Mouse (Mus musculus) heart, embryonic 10.5 days (tissue): ENCODE data around the gene Slc10a1. TPM values are rescaled to one million over a fixed set of nuclear protein-coding genes. Genes with fewer than 3 reads are reported as not detected.
A peak's percentile ranks its signal among the peaks of the same experiment; 100 is the strongest.
"Not testable (repeated sequence)": the region's sequence is repeated elsewhere in the genome, so short reads cannot be mapped to it uniquely, and the experiment has no call there.

Experiments used
- DNase-seq: peaks from one replicate; pipeline ENCODE4 v3.0.0-alpha.2; 2017; ENCODE audit warnings: low spot score
- H3K27ac ChIP-seq: fragments of 300-500 bp; sonication (generic); 2 replicates; pipeline ENCODE4 v1.5.1; 2016; ENCODE audit warnings: mild to moderate bottlenecking
- H3K27me3 ChIP-seq: fragments of 300-500 bp; sonication (generic); 2 replicates; pipeline ENCODE4 v1.6.1; 2016; ENCODE audit warnings: mild to moderate bottlenecking; ENCODE audit not compliant: poor library complexity, insufficient read depth, severe bottlenecking
- H3K36me3 ChIP-seq: fragments of 300-500 bp; sonication (generic); 2 replicates; pipeline ENCODE4 v1.6.1; 2016; ENCODE audit warnings: mild to moderate bottlenecking, moderate library complexity
- H3K4me1 ChIP-seq: fragments of 300-500 bp; sonication (generic); 2 replicates; pipeline ENCODE4 v1.6.1; 2016; ENCODE audit warnings: mild to moderate bottlenecking
- H3K4me3 ChIP-seq: fragments of 300-500 bp; sonication (generic); 2 replicates; pipeline ENCODE4 v1.5.1; 2016; ENCODE audit warnings: mild to moderate bottlenecking, moderate library complexity
- H3K9me3 ChIP-seq: fragments of 300-500 bp; sonication (generic); 2 replicates; pipeline ENCODE4 v1.6.1; 2016; ENCODE audit warnings: mild to moderate bottlenecking, moderate library complexity
- WGBS: fragments of 180-500 bp; shearing (Covaris S2); methylation state at CpG from one replicate; pipeline ENCODE4 v1.1.7; 2016; 5-methylcytosine and 5-hydroxymethylcytosine counted together
- polyA plus RNA-seq: library from polyadenylated mRNA; unstranded; fragments of >200 nt; fragmentation: Nextera tagmentation; extraction: Ambion mirVana; gene quantifications from 2 replicates; pipeline ENCODE4 v1.2.1, GENCODE M21; 2016

Gene Slc10a1
- polyA plus RNA-seq, 1 experiment from 2014 or later, result 0.58 TPM

DNA sequence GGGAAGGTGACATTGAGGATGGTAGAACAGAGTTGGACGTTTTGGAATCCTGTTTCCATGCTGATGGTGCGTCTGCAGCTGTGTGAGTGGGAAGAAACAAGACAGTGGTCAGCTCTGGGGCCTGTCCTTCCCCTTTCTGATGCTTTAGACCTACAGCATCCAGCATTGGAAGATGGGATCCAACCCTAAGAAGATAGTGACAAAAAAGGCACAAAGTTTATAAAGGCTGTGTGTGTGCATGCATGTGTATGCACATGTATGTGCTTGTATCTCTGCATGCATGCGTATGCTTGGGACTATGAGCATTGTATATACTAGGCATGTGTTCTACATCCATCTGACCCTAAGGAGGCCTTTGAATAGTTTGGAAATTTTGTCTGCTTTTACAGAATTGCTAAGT lies 12.5 kb downstream of the Slc10a1 start:
- no peak overlapping the region for H3K4me3 ChIP-seq
- peaks cover 91% of the 10 kb centered on the region for H3K36me3 ChIP-seq
- 86% methylated on average over 3 of the region's 3 CpGs for WGBS
- no peak overlapping the region for H3K27ac ChIP-seq
- no peaks in the 10 kb centered on the region for H3K27me3 ChIP-seq
- no peaks in the 10 kb centered on the region for H3K4me1 ChIP-seq
- no peak for DNase-seq
- H3K9me3 ChIP-seq, result no peaks in the 10 kb centered on the region

DNA sequence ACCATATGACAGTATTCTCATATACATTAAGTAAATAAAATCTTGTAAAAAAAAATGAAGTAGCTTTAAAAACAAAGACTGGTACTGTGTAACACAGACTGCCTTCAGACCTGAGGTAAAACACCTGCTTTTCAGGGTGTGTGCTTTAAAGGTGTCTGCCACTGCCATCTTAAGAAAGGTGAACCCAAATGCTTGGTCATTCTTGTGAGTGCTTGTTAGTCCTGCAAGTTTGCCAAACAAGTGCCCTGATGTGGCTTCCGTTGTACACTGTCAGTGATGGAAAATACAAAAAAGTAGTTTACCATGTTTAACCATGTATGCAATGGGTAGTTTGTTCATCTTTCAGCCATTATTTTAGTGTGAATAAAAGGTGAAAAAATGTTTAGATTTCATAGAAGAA lies 16.0 kb downstream of the Slc10a1 start:
- DNase-seq, result no peak
- H3K4me1 ChIP-seq, result 0 out of 2 replicates have a peak, but pooled peaks cover 3% of the 10 kb centered on the region
- H3K27me3 ChIP-seq, result no peaks in the 10 kb centered on the region
- peaks cover 95% of the 10 kb centered on the region for H3K36me3 ChIP-seq
- no peak overlapping the region for H3K4me3 ChIP-seq
- no peak overlapping the region for H3K27ac ChIP-seq
- no peaks in the 10 kb centered on the region for H3K9me3 ChIP-seq
- WGBS, result 94% methylated on average over 1 of the region's 1 CpGs

DNA sequence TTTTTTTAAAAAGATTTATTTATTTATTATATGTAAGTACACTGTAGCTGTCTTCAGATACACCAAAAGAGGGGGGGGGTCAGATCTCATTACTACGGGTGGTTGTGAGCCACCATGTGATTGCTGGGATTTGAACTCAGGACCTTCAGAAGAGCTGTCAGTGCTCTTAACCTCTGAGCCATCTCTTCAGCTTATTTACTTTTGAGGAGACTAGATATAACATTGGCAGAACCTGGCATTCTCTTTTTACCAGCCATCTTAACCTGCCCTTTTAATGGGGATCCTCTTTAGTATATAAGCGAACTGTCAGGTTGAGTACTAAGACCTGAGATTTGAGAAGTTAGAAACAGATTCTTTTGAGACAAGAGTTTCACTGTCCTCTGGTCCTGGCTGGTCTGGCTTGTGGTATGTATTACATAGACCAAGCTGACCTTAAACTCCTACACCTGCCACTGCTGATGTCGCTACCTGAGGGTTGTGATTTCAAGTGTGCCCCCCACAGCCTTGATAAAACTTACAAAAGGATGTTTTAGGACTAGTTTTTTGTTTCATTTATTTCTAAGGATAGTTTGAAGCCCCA lies 16.8 kb downstream of the Slc10a1 start:
- 0 out of 2 replicates have a peak, but pooled peaks cover 3% of the 10 kb centered on the region for H3K4me1 ChIP-seq
- no peak overlapping the region for H3K4me3 ChIP-seq
- WGBS, result 88% methylated on average over 3 of the region's 3 CpGs
- no peaks in the 10 kb centered on the region for H3K9me3 ChIP-seq
- DNase-seq, result no peak
- H3K27me3 ChIP-seq, result no peaks in the 10 kb centered on the region
- H3K36me3 ChIP-seq, result peaks cover 95% of the 10 kb centered on the region
- H3K27ac ChIP-seq, result no peak overlapping the region

- H3K36me3 ChIP-seq, result peaks cover 77% of the 10 kb centered on the region
- not testable (repeated sequence) for DNase-seq, H3K27ac ChIP-seq, H3K27me3 ChIP-seq, H3K9me3 ChIP-seq, H3K4me1 ChIP-seq, H3K4me3 ChIP-seq
- WGBS, result 96% methylated on average over 16 of the region's 16 CpGs
These were observed 18.9 kb downstream of the Slc10a1 start for GRCm38 (mm10) chr12:80949603-80950002.

DNA sequence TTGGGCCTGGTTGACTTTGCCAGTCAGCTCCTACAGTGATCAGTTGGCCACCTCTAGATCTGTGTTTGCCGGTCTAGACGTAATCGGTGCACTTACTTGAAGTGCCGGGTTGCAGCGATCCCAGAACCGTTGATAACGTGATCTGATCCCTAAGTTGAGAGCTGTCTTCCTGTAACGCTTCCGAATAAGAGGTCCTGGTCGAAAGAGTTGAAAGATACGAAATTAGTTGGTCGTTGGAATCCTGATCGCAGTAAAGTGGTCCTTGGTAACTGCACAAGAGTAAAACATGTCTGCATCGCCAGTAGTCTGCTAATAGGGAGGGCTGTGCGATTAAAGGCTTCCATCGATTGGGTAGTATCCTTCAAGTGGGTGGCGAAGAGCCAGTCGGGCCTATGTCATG lies 20.3 kb downstream of the Slc10a1 start:
- H3K27me3 ChIP-seq, result no peaks in the 10 kb centered on the region
- no peak overlapping the region for H3K4me3 ChIP-seq
- no peak for DNase-seq
- peaks cover 63% of the 10 kb centered on the region for H3K36me3 ChIP-seq
- 91% methylated on average over 18 of the region's 18 CpGs for WGBS
- no peaks in the 10 kb centered on the region for H3K9me3 ChIP-seq
- H3K4me1 ChIP-seq, result 0 out of 2 replicates have a peak, but pooled peaks cover 3% of the 10 kb centered on the region
- H3K27ac ChIP-seq, result no peak overlapping the region

DNA sequence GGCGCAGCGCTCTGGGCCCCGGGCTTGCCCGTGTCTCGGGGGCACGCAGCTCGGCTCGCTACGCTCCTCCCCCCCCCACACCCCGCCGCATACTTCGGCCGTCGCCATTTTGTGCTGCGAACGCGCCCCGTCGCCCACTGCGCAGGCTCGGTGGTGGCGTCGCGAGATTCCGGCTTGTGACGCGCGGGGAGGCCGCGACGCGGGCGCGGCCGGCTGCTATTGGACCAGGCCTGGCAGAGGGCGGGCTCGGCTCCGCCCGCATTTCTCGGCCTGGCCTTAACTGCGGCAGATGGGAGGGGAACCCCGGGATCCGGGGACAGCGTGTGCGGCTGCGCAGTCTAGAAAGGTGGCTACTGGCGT lies 22.5 kb downstream of the Slc10a1 start:
- peak; percentile 97 for DNase-seq
- Histone ChIP-seq H3K4me1 (0 out of 2 replicates have a peak, but pooled peaks cover 3% of the 10 kb centered on the region), H3K27ac (peak overlapping the region; percentile 100), H3K36me3 (peaks cover 42% of the 10 kb centered on the region), H3K27me3 (no peaks in the 10 kb centered on the region), H3K4me3 (peak overlapping the region; percentile 98), H3K9me3 (no peaks in the 10 kb centered on the region)
- 0% methylated on average over 47 of the region's 47 CpGs for whole genome bisulfite sequencing

DNA sequence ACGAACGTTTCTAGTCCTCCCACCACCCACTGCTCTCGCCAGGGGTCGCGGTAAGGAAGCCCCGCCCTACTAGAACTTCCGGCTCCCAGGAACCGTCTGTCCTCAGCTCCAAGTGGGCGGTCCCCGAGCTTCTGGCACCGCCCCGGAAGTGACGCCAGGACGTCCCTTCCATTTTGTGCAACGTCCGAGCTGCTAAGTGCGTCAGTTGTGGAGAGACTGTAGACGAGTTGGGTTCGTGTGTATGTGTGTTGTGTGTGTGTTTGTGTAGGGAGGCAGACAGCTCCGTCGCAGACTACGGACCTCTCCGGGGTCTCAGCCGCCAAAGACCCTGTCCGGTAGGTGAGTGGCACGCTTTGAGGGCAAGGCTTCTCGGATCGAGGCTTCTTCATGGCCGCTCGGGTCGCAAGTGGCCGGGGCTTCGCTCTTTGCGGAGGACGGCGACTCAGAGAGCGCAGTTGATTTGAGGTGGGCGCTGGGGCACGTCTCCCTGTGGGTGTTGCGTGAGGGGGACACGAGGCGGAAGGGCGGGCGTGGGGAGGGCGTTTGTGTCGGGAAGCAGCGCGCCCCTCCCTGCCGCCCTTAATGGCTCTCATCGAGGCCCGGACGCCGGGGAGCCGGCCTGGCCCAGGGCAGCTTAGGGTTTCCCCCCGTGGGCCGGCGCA lies 23.0 kb downstream of the Slc10a1 start, which contains the start of gene Srsf5:
Gene Srsf5 (plus strand): TSS at position 171 of the 662 bp plus-strand sequence.
- WGBS, result under 1% methylated on average over 55 of the region's 57 CpGs
- H3K27me3 ChIP-seq, result no peaks in the 10 kb centered on the region
- peak within 1 kb of the TSS; percentile 100 for H3K27ac ChIP-seq
- DNase-seq, result peak; percentile 99
- 0 out of 2 replicates have a peak, but pooled peaks cover 3% of the 10 kb centered on the region for H3K4me1 ChIP-seq
- no peaks in the 10 kb centered on the region for H3K9me3 ChIP-seq
- peaks cover 37% of the 10 kb centered on the region for H3K36me3 ChIP-seq
- H3K4me3 ChIP-seq, result peak within 1 kb of the TSS; percentile 98

GRCm38 (mm10) chr12:80944963-80945333 lies 23.6 kb downstream of the Slc10a1 start:
- peaks cover 34% of the 10 kb centered on the region for H3K36me3 ChIP-seq
- peak overlapping the region; percentile 98 for H3K4me3 ChIP-seq
- DNase-seq, H3K27me3 ChIP-seq, H3K9me3 ChIP-seq, H3K4me1 ChIP-seq: not testable (repeated sequence)
- peak overlapping the region; percentile 100 for H3K27ac ChIP-seq
- 2% methylated on average over 9 of the region's 9 CpGs for WGBS

DNA sequence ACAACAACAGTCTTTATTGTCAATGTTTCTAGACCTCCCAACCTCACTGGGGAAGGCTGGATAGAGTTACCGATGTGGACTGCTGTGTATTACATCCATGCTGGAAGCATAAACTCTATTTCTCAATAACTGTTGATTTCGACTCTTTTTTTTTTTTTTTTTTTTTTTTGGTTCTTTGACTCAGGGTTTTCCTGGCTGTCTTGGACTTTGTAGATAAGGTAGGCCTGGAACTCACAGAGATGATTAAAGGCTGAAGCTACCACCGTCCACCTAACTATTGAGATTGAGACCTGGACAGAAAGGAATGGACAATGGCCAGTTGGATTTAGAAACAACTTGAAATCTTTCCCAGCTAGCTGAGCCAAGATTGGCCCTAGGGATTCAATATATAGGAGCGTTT lies 24.3 kb downstream of the Slc10a1 start:
- 78% methylated on average over 4 of the region's 4 CpGs for WGBS
- Histone ChIP-seq H3K4me3 (no peak overlapping the region), H3K36me3 (peaks cover 27% of the 10 kb centered on the region), H3K4me1 (0 out of 2 replicates have a peak, but pooled peaks cover 3% of the 10 kb centered on the region), H3K27me3 (no peaks in the 10 kb centered on the region), H3K27ac (no peak overlapping the region), H3K9me3 (no peaks in the 10 kb centered on the region)
- DNase-seq, result no peak

DNA sequence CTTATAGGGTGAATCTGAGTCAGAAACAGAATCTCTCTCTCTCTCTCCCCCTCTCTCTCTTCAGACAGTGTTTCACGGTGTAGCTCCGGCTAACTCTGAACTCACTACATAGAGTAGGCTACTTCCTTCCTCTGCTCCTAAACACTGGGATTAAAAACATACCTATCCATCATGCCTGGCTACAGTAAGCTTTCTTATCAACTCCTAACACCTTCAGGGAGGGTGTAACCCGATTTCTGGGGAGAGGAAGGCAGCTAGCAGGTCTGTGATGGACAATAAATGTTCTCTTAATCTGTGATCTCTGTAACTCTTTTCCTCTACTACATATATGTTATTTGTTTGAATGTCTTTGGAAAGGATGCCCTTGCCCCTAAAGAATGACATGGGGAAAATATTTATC lies 25.1 kb downstream of the Slc10a1 start:
- H3K4me1 ChIP-seq, result 0 out of 2 replicates have a peak, but pooled peaks cover 3% of the 10 kb centered on the region
- 75% methylated on average over 3 of the region's 3 CpGs for WGBS
- DNase-seq, result no peak
- H3K4me3 ChIP-seq, result no peak overlapping the region
- H3K9me3 ChIP-seq, result no peaks in the 10 kb centered on the region
- H3K36me3 ChIP-seq, result peaks cover 19% of the 10 kb centered on the region
- no peak overlapping the region for H3K27ac ChIP-seq
- no peaks in the 10 kb centered on the region for H3K27me3 ChIP-seq

GRCm38 (mm10) chr12:80941886-80942285 lies 26.6 kb downstream of the Slc10a1 start:
- no peak for DNase-seq
- H3K4me3 ChIP-seq, result no peak overlapping the region
- H3K27me3 ChIP-seq, result no peaks in the 10 kb centered on the region
- H3K9me3 ChIP-seq, result no peaks in the 10 kb centered on the region
- H3K4me1 ChIP-seq, result no peaks in the 10 kb centered on the region
- peaks cover 5% of the 10 kb centered on the region; the same call in 1 of the 2 replicates for H3K36me3 ChIP-seq
- 95% methylated on average over 3 of the region's 3 CpGs for WGBS
- H3K27ac ChIP-seq, result no peak overlapping the region

GRCm38 (mm10) chr12:80939165-80939564 lies 29.3 kb downstream of the Slc10a1 start:
- Histone ChIP-seq H3K9me3 (no peaks in the 10 kb centered on the region), H3K27me3 (no peaks in the 10 kb centered on the region), H3K4me3 (no peak overlapping the region), H3K27ac (no peak overlapping the region; the same call in 1 of the 2 replicates), H3K4me1 (no peaks in the 10 kb centered on the region), H3K36me3 (no peaks in the 10 kb centered on the region)
- 64% methylated on average over 4 of the region's 4 CpGs for WGBS
- no peak for DNase-seq

GRCm38 (mm10) chr12:80938642-80939041 lies 29.9 kb downstream of the Slc10a1 start:
- DNase-seq, result no peak
- Histone ChIP-seq H3K9me3 (no peaks in the 10 kb centered on the region), H3K36me3 (no peaks in the 10 kb centered on the region), H3K4me1 (no peaks in the 10 kb centered on the region), H3K27me3 (no peaks in the 10 kb centered on the region), H3K4me3 (no peak overlapping the region), H3K27ac (no peak overlapping the region; the same call in 1 of the 2 replicates)
- 61% methylated on average over 5 of the region's 5 CpGs for WGBS
